Mouse (Mus musculus) G1E (cell line): ENCODE measurements around the gene Rgl1.

Source experiments
- CTCF ChIP-seq: IDR thresholded peaks from 2 replicates; pipeline ENCODE4 v1.5.1; 2012; ENCODE audit warnings: low read depth, low read length, inconsistent platforms, mixed read lengths
- GATA1 ChIP-seq: IDR thresholded peaks from 2 replicates; pipeline ENCODE4 v1.6.1; 2012; ENCODE audit warnings: borderline replicate concordance, low read length, inconsistent platforms, mixed read lengths

GRCm38 (mm10) chr1:152553912-152554547, 212.1 kb downstream of the Rgl1 start:
- TF ChIP-seq GATA1 (no peak), CTCF (no peak)
